Mouse (Mus musculus): ENCODE measurements around the gene Armc12.

Gene Armc12

DNA sequence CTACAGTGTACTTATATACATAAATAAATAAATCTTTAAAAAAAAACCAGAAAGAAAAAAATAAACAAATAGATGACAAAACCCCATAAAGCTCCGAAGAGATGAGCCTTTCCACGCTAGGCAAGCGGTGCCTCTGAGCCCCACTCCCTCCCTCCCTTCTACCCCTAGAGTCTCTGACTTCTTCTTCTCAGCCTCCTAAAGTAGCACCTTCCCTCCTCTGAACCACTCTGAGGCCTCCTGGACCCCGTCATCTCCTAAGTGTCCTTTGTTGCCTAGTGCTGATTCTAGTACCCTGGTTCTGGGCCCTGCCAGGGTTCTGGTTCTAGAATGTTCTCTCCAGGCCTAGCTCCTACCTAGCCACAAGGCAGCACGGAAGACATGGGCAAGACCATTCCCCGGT is at the start of gene Armc12:
Armc12 (plus strand) TSS at position 301 of the 400 bp plus-strand sequence.
- DNase-seq (ENCODE audit: low spot score) = no peak

DNA sequence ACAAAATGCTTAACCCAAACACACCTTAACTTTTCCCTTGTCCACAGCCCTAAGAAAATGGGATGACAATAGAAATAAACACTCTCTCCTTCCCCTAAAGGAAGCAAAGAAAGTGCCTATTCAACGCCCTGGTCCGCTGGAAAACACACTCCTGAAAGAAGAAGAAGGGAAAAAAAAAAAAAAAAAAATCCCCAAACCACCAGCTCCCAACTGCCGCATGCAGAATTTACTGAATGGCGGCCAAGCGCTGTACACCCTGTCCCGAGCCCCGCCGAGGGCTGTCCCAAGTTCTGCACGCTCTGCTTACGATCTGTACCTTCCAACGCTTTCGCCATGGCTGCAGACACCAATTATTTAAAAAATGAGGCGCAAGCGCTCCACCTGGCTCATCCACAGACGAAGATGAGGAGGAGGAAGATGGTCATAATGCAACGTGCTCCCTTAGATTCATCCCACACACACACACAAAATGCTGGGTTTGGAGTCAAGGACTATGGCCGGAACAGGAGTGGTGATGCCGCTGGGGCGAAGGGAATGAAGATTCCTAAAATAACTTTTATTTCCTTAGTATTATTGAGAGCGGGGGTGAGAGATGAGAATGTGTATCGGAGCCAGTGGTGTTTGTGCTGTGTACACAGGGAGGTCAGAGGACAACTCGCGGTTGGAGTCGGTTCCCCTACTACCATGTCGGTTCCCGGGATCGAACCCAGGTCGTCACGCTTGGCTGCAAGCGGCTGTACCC is 45.7 kb upstream of the Armc12 start:
- DNase-seq (ENCODE audit: low spot score) = no peak

DNA sequence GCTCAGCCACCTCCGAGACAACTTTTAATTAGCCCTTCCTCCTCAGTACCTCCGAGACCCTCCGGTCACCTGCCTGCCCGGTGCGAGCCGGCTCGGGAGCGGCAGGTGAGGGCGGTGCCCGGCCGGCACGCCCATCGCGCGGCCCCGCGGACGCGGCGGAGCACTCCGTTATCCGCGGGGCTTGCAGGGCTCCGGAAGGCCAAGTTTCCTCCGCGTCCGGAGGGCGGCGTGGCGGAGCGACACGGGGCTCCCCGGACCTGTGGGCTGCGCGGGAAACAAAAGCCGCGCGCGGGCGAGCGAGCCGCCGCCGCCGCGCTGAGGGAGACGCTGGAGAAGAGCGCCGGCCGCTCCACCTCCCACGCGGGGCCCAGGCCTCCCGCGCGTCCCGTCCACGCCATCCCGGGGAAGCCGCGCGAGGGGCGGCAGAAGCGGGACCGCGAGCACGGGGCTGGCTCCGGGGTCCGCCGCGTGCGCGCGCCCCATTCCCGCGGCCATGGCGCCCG is 45.1 kb upstream of the Armc12 start:
- peak; percentile 23 for DNase-seq (ENCODE audit: low spot score)

DNA sequence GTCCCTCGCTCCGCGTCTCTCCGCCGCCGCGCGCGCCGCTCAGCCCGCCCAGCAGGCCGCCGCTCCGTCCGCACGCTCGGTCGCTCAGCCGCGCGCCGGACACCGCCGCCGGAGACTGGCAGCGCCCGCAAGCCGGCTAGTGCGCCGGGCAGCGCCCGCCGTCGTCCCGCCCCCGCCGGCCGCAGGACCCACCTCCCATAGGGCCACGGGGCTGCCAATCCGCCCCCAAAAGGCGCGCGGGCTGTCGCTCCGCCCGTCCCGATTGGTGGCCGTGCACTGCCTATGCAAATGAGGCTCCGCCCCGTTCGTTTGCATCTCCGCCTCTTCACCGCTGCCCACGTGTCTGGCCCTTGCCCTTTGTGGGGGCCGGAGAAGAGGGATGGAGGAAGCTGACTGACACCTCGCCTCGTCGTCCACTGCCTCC is 44.6 kb upstream of the Armc12 start:
- DNase-seq (ENCODE audit: low spot score) = peak; percentile 97

DNA sequence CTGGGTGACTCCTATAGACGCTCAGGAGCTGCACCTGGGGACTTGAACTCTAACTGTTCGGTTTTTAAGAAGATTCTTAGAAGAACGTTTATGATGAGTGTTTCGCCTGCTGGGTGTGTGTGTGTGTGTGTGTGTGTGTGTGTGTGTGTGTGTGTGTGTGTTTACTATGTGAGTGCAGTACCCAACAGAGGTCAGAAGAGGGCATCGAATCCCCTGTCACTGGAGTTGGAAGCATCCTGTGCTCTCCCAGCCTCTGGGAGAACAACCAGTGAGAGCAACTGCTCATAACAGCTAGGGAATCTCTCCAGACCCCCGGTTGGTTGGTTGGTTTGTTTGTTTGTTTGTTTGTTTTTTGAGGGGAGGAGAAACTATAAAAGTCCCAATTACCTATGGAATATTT is 43.9 kb upstream of the Armc12 start:
- DNase-seq (ENCODE audit: low spot score) = no peak

DNA sequence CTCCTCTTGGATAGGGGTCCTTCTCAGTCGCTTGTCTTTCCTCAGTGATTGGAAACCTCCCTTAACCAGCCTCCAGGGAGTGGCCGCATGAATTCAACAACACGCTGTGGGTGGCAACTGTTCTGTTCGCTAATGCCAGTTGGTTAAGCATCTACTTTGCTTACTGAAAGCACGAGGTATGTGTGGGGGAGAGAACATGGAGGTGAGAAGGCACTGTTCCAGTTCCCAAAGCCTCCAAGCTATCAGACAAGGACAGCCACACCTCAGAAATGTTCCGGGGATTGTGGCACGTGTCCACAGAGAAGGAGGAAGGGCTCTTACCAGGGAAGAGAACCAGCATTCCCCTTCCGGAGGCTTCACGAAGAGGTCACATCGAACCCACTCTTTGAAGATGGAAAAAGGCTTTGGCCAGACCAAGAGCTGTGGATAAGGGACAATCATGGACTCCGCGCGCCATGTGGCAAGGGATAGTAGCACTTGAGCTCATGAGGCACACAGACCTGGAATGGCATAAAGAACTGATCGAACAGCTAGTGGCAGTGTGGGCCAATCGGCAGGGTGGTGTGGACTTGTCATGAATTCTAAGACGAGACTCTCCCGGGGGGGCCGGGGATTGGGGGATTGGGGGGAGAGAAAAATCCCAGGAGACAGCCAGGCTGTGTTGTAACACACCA is 42.9 kb upstream of the Armc12 start:
- no peak for DNase-seq (ENCODE audit: low spot score)

DNA sequence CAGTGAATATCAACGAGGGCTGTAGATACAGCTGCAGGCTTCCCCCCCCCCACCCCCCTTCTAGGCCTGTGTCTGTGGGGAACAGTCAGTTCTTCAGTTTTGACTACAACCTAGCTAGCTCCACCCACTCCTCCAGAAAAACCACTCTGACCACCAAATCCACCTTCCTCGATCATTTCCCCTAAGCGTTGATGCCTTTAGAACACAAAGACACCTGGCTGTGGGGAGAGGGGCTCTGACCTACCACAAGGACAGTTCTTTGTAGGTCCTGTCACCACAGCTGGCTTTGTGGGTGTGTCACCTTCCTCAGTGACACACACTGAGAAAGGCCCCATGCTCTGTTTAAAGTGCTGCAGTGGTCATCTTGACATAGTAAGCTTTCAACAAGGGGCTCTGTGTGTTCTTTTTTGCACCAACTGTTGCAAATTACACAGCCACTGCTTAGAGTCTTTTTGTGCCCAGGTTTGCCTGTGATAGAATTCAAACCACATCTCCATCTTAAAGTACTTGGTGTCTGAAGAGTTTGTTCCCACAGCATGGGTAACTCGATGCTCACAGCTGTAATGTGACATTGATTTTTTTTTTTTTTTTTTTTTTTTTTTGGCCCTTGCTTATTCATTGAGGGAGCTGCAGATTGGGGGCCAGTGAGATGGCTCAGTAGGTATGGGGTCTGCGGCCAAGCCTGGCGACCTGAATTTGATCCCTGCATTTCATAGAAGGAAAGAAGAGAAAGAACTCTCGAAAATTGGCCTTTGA is 42.2 kb upstream of the Armc12 start:
- DNase-seq (ENCODE audit: low spot score) = no peak

DNA sequence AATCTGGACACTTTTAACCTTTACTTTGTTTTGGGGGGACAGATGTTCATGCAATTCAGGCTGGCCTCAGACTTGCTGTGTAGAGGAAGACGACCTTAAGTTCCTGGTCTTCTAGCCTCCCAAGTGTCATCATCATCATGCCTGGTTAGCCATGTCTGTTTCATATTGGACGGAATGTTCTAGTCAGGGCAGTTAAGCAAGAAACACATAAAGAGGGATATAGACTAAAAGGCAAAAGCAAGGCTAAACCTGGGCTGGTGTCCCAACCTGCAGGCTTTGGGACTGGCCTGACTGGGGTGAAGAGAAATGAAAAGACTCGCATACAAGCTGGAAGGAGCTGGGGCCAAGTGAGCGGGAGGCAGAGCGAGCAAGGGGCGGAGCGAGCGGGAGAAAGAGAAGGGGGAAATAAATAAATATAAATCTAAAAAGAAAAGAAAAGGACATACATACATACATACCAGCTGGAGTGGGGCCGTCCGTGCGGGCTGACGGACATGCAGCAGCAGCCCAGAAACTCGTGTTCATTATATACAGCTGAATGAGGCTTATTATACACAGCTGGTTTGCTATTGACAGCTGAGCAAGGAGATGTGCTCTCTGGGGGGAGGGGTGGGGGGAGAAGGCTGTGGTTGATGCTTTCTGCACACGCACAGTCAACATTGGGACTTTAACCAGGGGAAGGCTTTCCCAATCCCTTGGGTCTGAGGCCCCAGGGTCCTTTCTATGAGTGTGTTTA is 39.4 kb upstream of the Armc12 start:
- DNase-seq (ENCODE audit: low spot score) = no peak

DNA sequence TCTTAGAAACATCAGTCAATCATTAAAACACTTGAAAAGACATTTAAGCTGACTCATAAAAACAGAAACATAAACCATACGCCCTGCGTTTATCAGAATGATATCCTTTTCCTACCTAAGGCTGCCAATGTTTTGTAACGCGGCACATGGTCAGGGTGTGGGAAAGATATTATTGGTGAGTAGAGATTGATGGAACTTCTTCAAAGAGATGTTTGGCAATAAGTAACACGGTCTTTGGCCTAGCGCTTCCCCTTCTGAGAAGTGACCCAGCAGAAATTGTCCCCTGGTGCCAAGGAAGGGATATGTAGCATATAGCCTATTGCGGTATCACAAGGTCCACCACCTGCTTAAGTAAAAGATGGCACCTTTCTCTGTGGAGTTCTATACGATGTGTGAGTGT is 34.8 kb upstream of the Armc12 start:
- no peak for DNase-seq (ENCODE audit: low spot score)

DNA sequence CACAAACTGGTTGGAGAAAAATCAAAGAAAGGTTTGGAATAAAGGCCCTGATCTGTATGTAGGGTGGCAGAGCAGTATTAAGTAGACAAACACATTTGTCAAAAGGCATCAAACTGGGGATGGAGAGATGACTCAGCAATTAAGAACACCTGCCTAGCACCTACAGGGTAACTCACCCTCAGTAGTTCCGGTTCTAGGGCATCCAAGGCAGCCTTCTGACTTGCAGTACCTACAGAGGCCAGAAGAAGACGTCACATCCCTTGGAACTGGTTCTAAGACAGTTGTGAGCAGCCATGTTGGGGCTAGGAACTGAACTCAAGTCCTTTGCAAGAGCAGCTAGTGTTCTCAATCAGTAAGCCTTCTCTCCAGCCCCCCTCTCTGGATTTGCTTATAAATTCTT is 31.4 kb upstream of the Armc12 start:
- DNase-seq (ENCODE audit: low spot score) = no peak

DNA sequence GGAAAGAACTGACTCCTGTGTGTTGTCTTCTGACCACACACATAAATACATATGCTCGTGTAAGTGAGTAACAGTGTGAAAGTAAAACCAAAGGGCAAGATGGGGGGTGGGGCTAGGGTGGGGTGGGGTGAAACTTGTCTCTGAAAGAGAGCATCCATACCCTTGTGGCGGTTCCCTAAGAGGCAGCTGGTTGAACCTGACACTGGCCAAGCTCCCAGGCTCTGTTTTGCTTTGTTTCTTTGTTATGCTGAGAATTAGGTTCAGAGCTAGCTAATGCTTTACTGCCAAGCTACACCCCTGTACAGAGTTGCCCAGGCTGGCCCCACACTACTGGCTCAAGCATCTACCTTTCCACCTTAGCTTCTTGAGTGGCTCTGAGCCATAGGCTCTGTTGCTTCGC is 30.1 kb upstream of the Armc12 start:
- DNase-seq (ENCODE audit: low spot score) = no peak

DNA sequence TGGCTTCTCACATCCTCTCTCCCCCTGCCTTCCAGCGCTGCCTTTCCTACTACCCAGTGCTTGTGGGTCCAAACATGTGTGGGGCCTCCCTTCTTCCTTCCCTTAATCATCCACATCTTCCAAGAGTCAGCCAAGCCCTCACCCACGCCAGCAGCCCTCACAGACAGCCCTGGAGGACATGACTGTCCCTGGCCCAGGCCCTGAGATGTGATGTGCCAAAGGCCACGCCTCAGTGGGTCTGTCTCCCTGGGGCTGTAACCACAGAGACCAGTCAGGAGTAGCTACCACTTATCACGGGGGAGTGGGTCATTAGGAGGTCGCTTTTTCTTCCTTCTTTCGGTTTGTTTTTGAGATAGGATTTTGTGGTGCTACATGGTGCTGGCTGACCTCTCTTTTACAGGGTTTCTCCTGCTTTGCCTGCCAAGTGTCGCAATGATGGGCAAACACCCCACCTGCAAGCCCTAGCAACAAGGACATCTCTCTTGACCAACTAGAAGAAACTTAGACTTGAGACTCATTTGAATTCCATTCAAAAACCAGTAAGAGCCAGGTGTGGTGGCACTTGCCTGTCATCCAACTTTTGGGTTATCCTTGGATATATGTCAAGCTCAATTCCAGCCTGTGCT is 28.3 kb upstream of the Armc12 start:
- no peak for DNase-seq (ENCODE audit: low spot score)

DNA sequence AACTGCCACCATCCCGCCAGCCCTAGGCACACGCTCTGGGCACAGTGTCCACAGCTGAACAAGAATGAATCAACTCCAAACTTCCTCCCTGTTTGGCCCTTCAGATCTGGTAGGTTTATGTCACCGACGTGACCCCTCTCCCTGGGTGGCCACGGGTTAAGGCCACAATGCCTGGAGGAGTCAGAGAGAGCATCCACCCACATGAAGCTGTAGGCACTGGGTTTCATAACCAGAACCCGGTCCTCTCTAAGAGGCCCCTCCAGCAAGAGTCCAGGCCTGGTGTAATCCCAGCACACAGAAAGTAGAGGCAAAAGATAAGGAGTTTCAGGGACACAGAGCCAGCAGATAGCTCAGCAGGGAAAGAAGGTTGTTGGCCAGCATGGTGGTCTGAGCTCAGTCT is 26.4 kb upstream of the Armc12 start:
- no peak for DNase-seq (ENCODE audit: low spot score)

DNA sequence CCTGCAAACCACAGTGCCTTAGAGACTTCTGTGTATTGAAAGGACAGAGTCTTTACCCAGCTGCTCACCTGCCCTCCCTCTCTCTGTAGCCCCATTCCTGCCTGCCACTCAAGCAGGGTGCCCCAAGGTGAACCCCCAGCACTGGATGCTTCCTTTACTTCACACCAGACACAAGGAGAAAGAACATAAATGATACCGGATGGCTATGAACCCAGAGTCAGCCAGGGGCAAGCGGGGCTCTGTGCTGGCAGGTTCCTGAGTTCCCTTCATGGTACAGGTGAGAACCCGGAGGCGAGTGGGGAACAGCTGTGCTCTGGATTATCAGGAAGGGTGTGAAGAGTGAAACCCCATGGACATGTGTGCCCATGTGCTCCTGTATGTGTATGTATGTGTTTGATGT is 25.0 kb upstream of the Armc12 start:
- no peak for DNase-seq (ENCODE audit: low spot score)

DNA sequence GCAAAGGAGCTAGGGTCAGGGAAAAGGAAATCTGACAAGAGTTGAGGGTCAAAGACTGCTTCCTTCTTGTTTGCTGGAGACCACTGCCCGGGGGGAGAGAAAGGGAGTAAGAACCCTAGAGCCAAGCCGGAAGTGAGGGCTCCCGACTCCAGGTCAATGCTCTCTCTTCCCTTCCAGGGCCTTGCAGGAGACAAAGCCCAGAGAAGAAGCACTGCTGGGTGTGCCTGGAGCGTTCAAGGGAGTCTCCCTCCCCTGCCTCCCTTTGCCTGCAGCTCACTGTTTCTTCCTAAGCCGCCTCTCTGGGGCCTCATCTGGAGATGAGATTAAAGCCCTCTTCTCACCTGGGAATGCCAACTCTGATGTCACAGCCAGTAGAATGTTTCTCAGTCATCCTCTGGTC is 23.7 kb upstream of the Armc12 start:
- DNase-seq (ENCODE audit: low spot score) = no peak

DNA sequence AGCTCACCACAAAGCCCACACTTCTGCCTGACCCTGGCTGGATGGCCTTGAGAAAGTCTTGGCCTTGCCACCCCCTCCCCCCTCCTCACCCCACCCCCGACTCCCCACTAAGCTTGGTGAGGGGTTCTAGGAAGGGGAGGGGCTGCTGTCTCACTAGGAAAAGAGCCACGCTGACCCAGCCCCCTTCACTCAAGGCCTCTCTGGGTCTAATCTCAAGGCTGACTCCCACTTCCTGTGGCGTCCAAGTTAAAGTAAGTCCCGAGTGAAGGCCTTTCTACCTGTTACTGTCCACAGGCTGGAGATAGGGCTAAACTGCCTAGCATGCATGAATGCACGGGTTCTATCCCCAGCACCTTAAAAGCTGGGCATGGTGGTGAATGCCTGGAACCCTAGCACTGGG is 23.1 kb upstream of the Armc12 start:
- no peak for DNase-seq (ENCODE audit: low spot score)

DNA sequence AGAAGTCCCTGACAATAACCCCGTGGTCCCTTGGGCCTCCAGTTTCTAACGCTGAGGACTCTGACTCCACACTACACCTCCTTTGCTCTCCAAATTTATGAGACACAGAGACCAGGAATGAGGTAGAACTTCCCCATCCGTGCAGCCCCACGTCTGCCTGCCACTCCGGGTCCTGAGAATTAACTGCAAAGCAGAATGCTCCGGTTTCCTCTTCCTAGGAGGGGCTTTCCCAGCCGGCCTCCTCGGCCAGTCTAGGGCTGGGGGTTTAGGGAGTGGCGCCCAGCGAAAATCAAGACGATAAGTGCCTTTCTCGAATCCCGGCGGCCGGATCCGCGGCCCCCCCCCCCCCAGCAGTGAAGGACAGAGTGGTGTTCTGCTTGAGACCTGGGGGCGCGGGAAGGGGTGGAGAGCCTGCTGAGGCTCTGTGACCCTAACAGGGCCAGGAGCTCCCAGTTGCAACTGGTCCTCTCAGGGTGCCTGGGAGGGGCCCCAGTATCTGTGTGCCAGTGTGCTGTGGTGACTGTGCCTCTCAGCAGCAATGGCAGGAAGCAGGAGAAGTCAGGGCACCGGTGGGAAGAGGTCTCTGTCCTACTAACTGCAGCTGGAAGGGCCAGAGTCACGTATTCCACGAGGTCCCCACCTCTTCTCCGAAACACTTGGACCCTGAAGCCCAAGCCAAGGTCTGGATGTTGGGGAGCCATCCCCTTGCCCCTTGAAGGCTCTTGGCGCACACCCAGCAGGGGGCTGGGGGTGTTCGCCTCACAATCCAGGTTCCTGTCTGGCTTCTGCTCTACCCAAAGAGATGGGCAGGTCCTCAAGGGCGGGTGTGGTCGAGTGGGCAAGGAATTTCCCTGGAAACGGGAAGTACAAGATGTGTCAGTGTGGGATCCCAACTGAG is 19.9 kb upstream of the Armc12 start:
- DNase-seq (ENCODE audit: low spot score) = no peak

DNA sequence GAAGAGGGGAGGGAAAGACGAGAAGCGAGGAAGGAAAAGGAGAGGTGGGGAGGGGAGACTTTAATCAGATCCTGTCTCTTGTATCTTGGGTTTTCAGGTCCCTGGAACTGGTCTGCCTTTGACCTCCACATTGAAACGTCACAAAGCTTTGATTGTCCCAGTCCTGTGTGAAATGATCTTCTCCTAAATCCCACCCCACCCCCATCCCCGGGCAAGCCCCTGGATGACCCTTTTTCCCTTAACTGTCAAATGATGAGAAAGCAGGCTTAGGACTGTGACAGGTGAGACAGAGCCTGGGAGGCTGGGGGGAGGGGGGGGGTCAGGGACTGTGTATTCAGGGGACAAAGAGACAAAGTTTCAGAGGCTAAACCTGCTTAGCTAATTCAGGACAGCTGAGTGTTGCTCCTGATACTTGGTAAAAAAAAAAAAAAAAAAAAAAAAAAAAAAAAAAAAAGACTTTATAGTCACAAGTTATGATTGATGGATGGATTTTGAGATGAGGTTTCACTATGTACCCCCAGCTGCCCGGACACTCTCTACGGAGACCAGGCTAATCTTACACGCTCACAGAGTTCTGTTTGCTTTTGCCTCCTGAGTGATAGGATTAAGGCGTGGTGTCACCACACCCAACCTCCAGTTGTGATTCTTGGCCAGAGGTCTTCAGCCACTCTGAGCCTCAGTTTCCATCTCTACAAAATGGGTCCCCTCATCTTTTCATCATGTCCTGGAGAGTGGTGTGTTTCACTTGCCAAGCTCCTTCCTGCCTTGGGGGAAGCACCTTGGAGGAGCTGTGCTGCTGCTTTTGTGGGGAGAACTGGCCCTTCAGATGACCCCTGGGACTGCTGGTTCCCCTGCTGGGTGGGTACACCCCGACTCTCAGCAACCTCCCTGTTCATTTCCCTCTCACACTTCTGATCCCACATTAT is 18.7 kb upstream of the Armc12 start:
- no peak for DNase-seq (ENCODE audit: low spot score)

DNA sequence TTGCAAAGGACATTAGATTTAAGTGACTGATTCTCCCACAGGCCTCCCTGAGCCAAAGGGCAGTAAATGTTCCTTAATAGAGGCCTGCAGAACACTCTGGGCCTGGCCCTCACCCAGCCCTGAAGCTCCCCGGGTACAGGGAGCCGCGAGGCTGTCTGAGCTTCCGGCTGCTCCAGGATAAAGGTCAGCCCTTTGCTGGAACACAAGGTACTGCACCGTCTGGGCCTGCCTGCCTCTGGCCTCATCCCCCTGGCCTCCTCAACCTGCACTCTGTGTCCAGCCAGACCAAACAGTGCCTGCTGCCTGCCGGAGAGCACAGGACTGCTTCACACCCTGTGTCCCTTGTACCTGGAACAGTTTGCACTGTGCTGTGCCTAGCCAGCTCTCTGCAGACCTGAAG is 17.9 kb upstream of the Armc12 start:
- DNase-seq (ENCODE audit: low spot score) = no peak

DNA sequence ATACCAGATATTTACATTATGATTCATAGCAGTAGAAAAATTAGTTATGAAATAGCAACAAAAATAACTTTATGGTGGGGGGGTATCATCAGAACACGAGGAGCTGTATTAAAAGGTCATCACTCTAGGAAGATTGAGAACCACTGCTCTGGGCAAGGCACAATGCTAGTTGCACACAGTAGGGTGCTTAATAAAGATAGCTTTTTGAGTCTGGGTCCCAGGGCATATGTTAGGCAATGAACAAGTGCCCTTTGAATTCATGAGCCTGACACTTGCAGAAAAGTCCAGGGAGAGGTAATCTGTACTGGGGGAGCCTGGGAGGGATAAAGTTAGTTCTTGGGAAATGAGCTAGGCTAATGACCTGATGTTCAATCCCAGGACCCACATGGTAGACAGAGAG is 17.3 kb upstream of the Armc12 start:
- no peak for DNase-seq (ENCODE audit: low spot score)

Data from ovary, postnatal 10 days (tissue).